Mouse (Mus musculus) regulatory T cell (primary cell): ENCODE results near the gene Sfr1.

Experiments
- in situ Hi-C: fragments of 300-600 bp; cut with MboI, MseI; formaldehyde crosslinking; loops from one replicate; pipeline ENCODE4 v1.15.1; 2025; ENCODE audit warnings: high pct_unique_total_duplicates

The Sfr1 gene

GRCm38 (mm10) chr19:47731071-47731881 is at the start of gene Sfr1:
Sfr1 (plus strand) TSS chr19:47731682.
- in situ Hi-C loops, result no loop called here

- in situ Hi-C loops, result no loop called here
These were observed 41.9 kb upstream of the Sfr1 start for GRCm38 (mm10) chr19:47689592-47689991.

GRCm38 (mm10) chr19:47691994-47692393 is 39.5 kb upstream of the Sfr1 start, which contains the start of gene Col17a1:
Col17a1 (minus strand) TSS chr19:47692094.
- in situ Hi-C loops, result no loop called here

GRCm38 (mm10) chr19:47695725-47696124 is 35.8 kb upstream of the Sfr1 start:
- in situ Hi-C loops, result no loop called here

- in situ Hi-C loops, result no loop called here
These were observed 35.1 kb upstream of the Sfr1 start for GRCm38 (mm10) chr19:47696411-47696810.

GRCm38 (mm10) chr19:47697067-47697466 is 34.4 kb upstream of the Sfr1 start:
- in situ Hi-C loops, result no loop called here

GRCm38 (mm10) chr19:47698266-47698665 is 33.2 kb upstream of the Sfr1 start:
- in situ Hi-C loops, result no loop called here

GRCm38 (mm10) chr19:47699743-47700142 is 31.7 kb upstream of the Sfr1 start:
- in situ Hi-C loops, result no loop called here

GRCm38 (mm10) chr19:47700509-47700908 is 31.0 kb upstream of the Sfr1 start:
- in situ Hi-C loops, result no loop called here

GRCm38 (mm10) chr19:47705080-47705771 is 26.3 kb upstream of the Sfr1 start:
- in situ Hi-C loops, result no loop called here

- in situ Hi-C loops, result no loop called here
These were observed 25.6 kb upstream of the Sfr1 start for GRCm38 (mm10) chr19:47705772-47706309.

GRCm38 (mm10) chr19:47710376-47710775 is 21.1 kb upstream of the Sfr1 start:
- in situ Hi-C loops, result no loop called here

GRCm38 (mm10) chr19:47713457-47713856 is 18.0 kb upstream of the Sfr1 start:
- in situ Hi-C loops, result no loop called here

- in situ Hi-C loops, result no loop called here
These were observed 15.3 kb upstream of the Sfr1 start for GRCm38 (mm10) chr19:47716144-47716543.

- in situ Hi-C loops, result no loop called here
These were observed 12.3 kb upstream of the Sfr1 start for GRCm38 (mm10) chr19:47719147-47719546.

GRCm38 (mm10) chr19:47722471-47722870 is 9.0 kb upstream of the Sfr1 start:
- in situ Hi-C loops, result no loop called here

- in situ Hi-C loops, result no loop called here
These were observed 6.6 kb upstream of the Sfr1 start for GRCm38 (mm10) chr19:47724903-47725302.

GRCm38 (mm10) chr19:47725643-47726140 is 5.8 kb upstream of the Sfr1 start:
- in situ Hi-C loops, result no loop called here

- in situ Hi-C loops, result no loop called here
These were observed 801 bp upstream of the Sfr1 start for GRCm38 (mm10) chr19:47730691-47731070.

GRCm38 (mm10) chr19:47731931-47732330 is 449 bp downstream of the Sfr1 start:
- in situ Hi-C loops, result no loop called here

- in situ Hi-C loops, result no loop called here
These were observed 15.6 kb downstream of the Sfr1 start for GRCm38 (mm10) chr19:47747072-47747471.

GRCm38 (mm10) chr19:47748950-47749349 is 17.5 kb downstream of the Sfr1 start:
- in situ Hi-C loops, result no loop called here

GRCm38 (mm10) chr19:47750391-47750790 is 18.9 kb downstream of the Sfr1 start:
- in situ Hi-C loops, result no loop called here
